Mouse (Mus musculus) hindbrain, embryonic 15.5 days (tissue): ENCODE measurements at regions not wholly inside any gene's neighbourhood (a gene's known extent, or its start where the extent isn't known, plus 50 kb on each side); places are given as distances from the start of the nearest gene placed in this dataset.

ENCODE experiments used
- ATAC-seq: fragments of 200-750 bp; cut with Nextera tagmentation; 2 replicates; pipeline ENCODE4 v1.8.0; 2017; ENCODE audit warnings: low read depth, moderate number of reproducible peaks, moderate TSS enrichment; ENCODE audit not compliant: low FRiP score
- H3K27ac ChIP-seq: fragments of 300-500 bp; sonication (generic); replicated peaks from 2 replicates; pipeline ENCODE4 v1.5.1; 2015; ENCODE audit warnings: mild to moderate bottlenecking, inconsistent platforms
- H3K27me3 ChIP-seq: fragments of 300-500 bp; sonication (generic); 2 replicates; pipeline ENCODE4 v1.6.1; 2015; ENCODE audit warnings: control low read depth, inconsistent platforms
- H3K36me3 ChIP-seq: fragments of 300-500 bp; sonication (generic); 2 replicates; pipeline ENCODE4 v1.6.1; 2015; ENCODE audit warnings: control low read depth, inconsistent platforms
- H3K4me1 ChIP-seq: fragments of 300-500 bp; sonication (generic); replicated peaks from 2 replicates; pipeline ENCODE4 v1.6.1; 2015; ENCODE audit warnings: control low read depth, inconsistent platforms
- H3K4me2 ChIP-seq: fragments of 300-500 bp; sonication (generic); 2 replicates; pipeline ENCODE4 v1.6.1; 2015; ENCODE audit warnings: moderate library complexity, mild to moderate bottlenecking, inconsistent platforms
- H3K4me3 ChIP-seq: fragments of 300-500 bp; sonication (generic); 2 replicates; pipeline ENCODE4 v1.5.1; 2015; ENCODE audit warnings: mild to moderate bottlenecking, inconsistent platforms
- H3K9ac ChIP-seq: fragments of 300-500 bp; sonication (generic); 2 replicates; pipeline ENCODE4 v1.6.1; 2015; ENCODE audit warnings: inconsistent platforms
- H3K9me3 ChIP-seq: fragments of 300-500 bp; sonication (generic); 2 replicates; pipeline ENCODE4 v1.6.1; 2016; ENCODE audit warnings: control low read depth, inconsistent platforms
- WGBS: fragments of 180-500 bp; shearing (Covaris S2); methylation state at CpG from one replicate; pipeline ENCODE4 v1.1.7; 2015; 5-methylcytosine and 5-hydroxymethylcytosine counted together

GRCm38 (mm10) chr6:78599751-78600150 lies 131.1 kb upstream of the Reg3g start:
- ATAC-seq = no peak
- 94% methylated on average over 4 of the region's 4 CpGs for WGBS
- no peak overlapping the region for H3K27ac ChIP-seq

GRCm38 (mm10) chr6:78570000-78570597 lies 101.4 kb upstream of the Reg3g start:
- Histone ChIP-seq H3K4me2 (no peak overlapping the region), H3K27me3 (no peaks in the 10 kb centered on the region), H3K9me3 (no peaks in the 10 kb centered on the region), H3K4me1 (no peaks in the 10 kb centered on the region), H3K36me3 (no peaks in the 10 kb centered on the region), H3K27ac (no peak overlapping the region), H3K9ac (no peak overlapping the region), H3K4me3 (no peak overlapping the region)
- no peak for ATAC-seq
- 90% methylated on average over 4 of the region's 4 CpGs for WGBS

More at GRCm38 (mm10) chr6:78599751-78600150, 131.1 kb upstream of the Reg3g start:
- Histone ChIP-seq H3K9ac (no peak overlapping the region), H3K4me2 (no peak overlapping the region), H3K36me3 (no peaks in the 10 kb centered on the region), H3K9me3 (no peaks in the 10 kb centered on the region), H3K27me3 (no peaks in the 10 kb centered on the region), H3K4me3 (no peak overlapping the region), H3K4me1 (no peaks in the 10 kb centered on the region)

- Histone ChIP-seq H3K9ac (no peak overlapping the region), H3K4me2 (no peak overlapping the region), H3K4me1 (peaks cover 16% of the 10 kb centered on the region), H3K27me3 (no peaks in the 10 kb centered on the region), H3K27ac (no peak overlapping the region), H3K36me3 (no peaks in the 10 kb centered on the region), H3K9me3 (no peaks in the 10 kb centered on the region), H3K4me3 (no peak overlapping the region)
- 29% methylated on average over 11 of the region's 11 CpGs for WGBS
- ATAC-seq = no peak
Observed at GRCm38 (mm10) chr6:78553008-78553698, 84.5 kb upstream of the Reg3g start.

- H3K9ac ChIP-seq = no peak overlapping the region
- H3K36me3 ChIP-seq = no peaks in the 10 kb centered on the region
- no peaks in the 10 kb centered on the region for H3K27me3 ChIP-seq
- peak; percentile 63; the same call in 1 of the 2 replicates for ATAC-seq
- H3K4me2 ChIP-seq = peak overlapping the region; percentile 23
- no peak overlapping the region for H3K4me3 ChIP-seq
- no peak overlapping the region for H3K27ac ChIP-seq
- no peaks in the 10 kb centered on the region for H3K9me3 ChIP-seq
- H3K4me1 ChIP-seq = peaks cover 16% of the 10 kb centered on the region
- 21% methylated on average over 5 of the region's 5 CpGs for WGBS
Observed at GRCm38 (mm10) chr6:78552353-78552698, 83.7 kb upstream of the Reg3g start.

GRCm38 (mm10) chr6:78551666-78552352 lies 83.1 kb upstream of the Reg3g start:
- peak; percentile 66; the same call in 1 of the 2 replicates for ATAC-seq
- no peak overlapping the region for H3K9ac ChIP-seq
- H3K4me1 ChIP-seq = peaks cover 16% of the 10 kb centered on the region
- no peaks in the 10 kb centered on the region for H3K36me3 ChIP-seq
- no peaks in the 10 kb centered on the region for H3K9me3 ChIP-seq
- WGBS = 31% methylated on average over 8 of the region's 8 CpGs
- H3K27ac ChIP-seq = no peak overlapping the region
- H3K27me3 ChIP-seq = no peaks in the 10 kb centered on the region
- no peak overlapping the region for H3K4me3 ChIP-seq
- peak overlapping the region; percentile 23 for H3K4me2 ChIP-seq

GRCm38 (mm10) chr6:78548476-78548875 lies 79.8 kb upstream of the Reg3g start:
- no peak for ATAC-seq
- peaks cover 16% of the 10 kb centered on the region for H3K4me1 ChIP-seq
- 51% methylated on average over 4 of the region's 4 CpGs for WGBS

GRCm38 (mm10) chr6:78547721-78548120 lies 79.0 kb upstream of the Reg3g start:
- no peak overlapping the region for H3K4me3 ChIP-seq
- no peak for ATAC-seq
- no peaks in the 10 kb centered on the region for H3K36me3 ChIP-seq
- H3K27ac ChIP-seq = no peak overlapping the region
- no peaks in the 10 kb centered on the region for H3K9me3 ChIP-seq
- H3K4me1 ChIP-seq = peaks cover 12% of the 10 kb centered on the region
- H3K27me3 ChIP-seq = no peaks in the 10 kb centered on the region
- H3K9ac ChIP-seq = no peak overlapping the region
- H3K4me2 ChIP-seq = no peak overlapping the region
- 89% methylated on average over 1 of the region's 1 CpGs for WGBS

More at GRCm38 (mm10) chr6:78548476-78548875, 79.8 kb upstream of the Reg3g start:
- Histone ChIP-seq H3K4me2 (no peak overlapping the region), H3K27ac (no peak overlapping the region), H3K4me3 (no peak overlapping the region), H3K9me3 (no peaks in the 10 kb centered on the region), H3K9ac (no peak overlapping the region), H3K27me3 (no peaks in the 10 kb centered on the region), H3K36me3 (no peaks in the 10 kb centered on the region)

- Histone ChIP-seq H3K27me3 (no peaks in the 10 kb centered on the region), H3K36me3 (no peaks in the 10 kb centered on the region), H3K4me2 (no peak overlapping the region), H3K4me3 (no peak overlapping the region), H3K27ac (no peak overlapping the region), H3K9ac (no peak overlapping the region), H3K4me1 (no peaks in the 10 kb centered on the region), H3K9me3 (no peaks in the 10 kb centered on the region)
- no peak for ATAC-seq
- 22% methylated on average over 2 of the region's 2 CpGs for WGBS
Observed at GRCm38 (mm10) chr6:78544238-78544637, 75.6 kb upstream of the Reg3g start.

GRCm38 (mm10) chr6:78537476-78537875 lies 68.8 kb upstream of the Reg3g start:
- Histone ChIP-seq H3K4me3 (no peak overlapping the region), H3K9me3 (no peaks in the 10 kb centered on the region), H3K27ac (no peak overlapping the region), H3K4me2 (no peak overlapping the region), H3K9ac (no peak overlapping the region), H3K36me3 (no peaks in the 10 kb centered on the region), H3K27me3 (no peaks in the 10 kb centered on the region), H3K4me1 (no peaks in the 10 kb centered on the region)
- ATAC-seq = no peak
- WGBS = 85% methylated on average over 1 of the region's 1 CpGs

GRCm38 (mm10) chr6:78526986-78527762 lies 58.5 kb upstream of the Reg3g start:
- Histone ChIP-seq H3K36me3 (no peaks in the 10 kb centered on the region), H3K9me3 (no peaks in the 10 kb centered on the region), H3K27ac (no peak overlapping the region), H3K4me1 (no peaks in the 10 kb centered on the region), H3K9ac (no peak overlapping the region), H3K27me3 (no peaks in the 10 kb centered on the region), H3K4me2 (no peak overlapping the region), H3K4me3 (no peak overlapping the region)
- no peak for ATAC-seq
- 53% methylated on average over 4 of the region's 4 CpGs for WGBS
